Mouse (Mus musculus) midbrain, postnatal 0 days (tissue): Measurements from ENCODE around the gene Olfr90. TPM values are rescaled to one million over a fixed set of nuclear protein-coding genes. Genes with fewer than 3 reads are reported as not detected.
"Not testable (repeated sequence)": the region's sequence is repeated elsewhere in the genome, so short reads cannot be mapped to it uniquely, and the experiment has no call there.

Experiments used
- ATAC-seq: fragments of 200-750 bp; cut with Nextera tagmentation; 2 replicates; pipeline ENCODE4 v1.8.0; 2017; ENCODE audit warnings: moderate number of reproducible peaks, mild to moderate bottlenecking, moderate TSS enrichment, moderate library complexity; ENCODE audit not compliant: low FRiP score
- DNase-seq: peaks from one replicate; pipeline ENCODE4 v3.0.0-alpha.2; 2015; ENCODE audit warnings: low spot score
- H3K27ac ChIP-seq: fragments of 300-500 bp; sonication (generic); 2 replicates; pipeline ENCODE4 v1.5.1; 2014; ENCODE audit warnings: low read depth, mild to moderate bottlenecking, low read length, mixed read lengths
- H3K27me3 ChIP-seq: fragments of 300-500 bp; sonication (generic); 2 replicates; pipeline ENCODE4 v1.6.1; 2014; ENCODE audit warnings: low read length, control low read depth, mixed read lengths; ENCODE audit not compliant: insufficient read depth
- H3K36me3 ChIP-seq: fragments of 300-500 bp; sonication (generic); 2 replicates; pipeline ENCODE4 v1.6.1; 2014; ENCODE audit warnings: low read length, control low read depth, mixed read lengths; ENCODE audit not compliant: insufficient read depth
- H3K4me1 ChIP-seq: fragments of 300-500 bp; sonication (generic); 2 replicates; pipeline ENCODE4 v1.6.1; 2014; ENCODE audit warnings: mild to moderate bottlenecking, control low read depth, antibody characterized with exemption, low read length, mixed read lengths; ENCODE audit not compliant: insufficient read depth
- H3K4me2 ChIP-seq: fragments of 300-500 bp; sonication (generic); 2 replicates; pipeline ENCODE4 v1.6.1; 2014; ENCODE audit warnings: low read depth, mild to moderate bottlenecking, low read length, mixed read lengths; ENCODE audit not compliant: poor library complexity, severe bottlenecking
- H3K4me3 ChIP-seq: fragments of 300-500 bp; sonication (generic); 2 replicates; pipeline ENCODE4 v1.5.1; 2014; ENCODE audit warnings: low read depth, mild to moderate bottlenecking, low read length, moderate library complexity
- H3K9ac ChIP-seq: fragments of 300-500 bp; sonication (generic); replicated peaks from 2 replicates; pipeline ENCODE4 v1.6.1; 2014; ENCODE audit warnings: mild to moderate bottlenecking, low read length, moderate library complexity, mixed read lengths; ENCODE audit not compliant: poor library complexity, severe bottlenecking
- H3K9me3 ChIP-seq: fragments of 300-500 bp; sonication (generic); 2 replicates; pipeline ENCODE4 v1.6.1; 2016; ENCODE audit warnings: low read length, control low read depth
- CTCF ChIP-seq: IDR thresholded peaks from 2 replicates; pipeline ENCODE4 v1.5.1; 2016; ENCODE audit warnings: antibody characterized with exemption, mild to moderate bottlenecking
- WGBS: fragments of 180-500 bp; shearing (Covaris S2); extraction: QIAGEN DNeasy Blood & Tissue Kit; methylation state at CpG from one replicate; pipeline ENCODE4 v1.1.7; 2014; 5-methylcytosine and 5-hydroxymethylcytosine counted together
- polyA plus RNA-seq: library from polyadenylated mRNA; unstranded; fragments of >200 nt; fragmentation: Nextera tagmentation; extraction: Ambion mirVana; gene quantifications from 2 replicates; pipeline ENCODE4 v1.2.1, GENCODE M21; 2015
- total RNA-seq: library from RNA; depleted of rRNA; stranded (reverse); fragments of >200 nt; gene quantifications from 2 replicates; pipeline ENCODE4 v1.2.3, GENCODE M21; 2014; rRNA removed

Gene Olfr90
- total RNA-seq (not detected in 2 replicates), polyA plus RNA-seq (not detected in 2 replicates)

DNA sequence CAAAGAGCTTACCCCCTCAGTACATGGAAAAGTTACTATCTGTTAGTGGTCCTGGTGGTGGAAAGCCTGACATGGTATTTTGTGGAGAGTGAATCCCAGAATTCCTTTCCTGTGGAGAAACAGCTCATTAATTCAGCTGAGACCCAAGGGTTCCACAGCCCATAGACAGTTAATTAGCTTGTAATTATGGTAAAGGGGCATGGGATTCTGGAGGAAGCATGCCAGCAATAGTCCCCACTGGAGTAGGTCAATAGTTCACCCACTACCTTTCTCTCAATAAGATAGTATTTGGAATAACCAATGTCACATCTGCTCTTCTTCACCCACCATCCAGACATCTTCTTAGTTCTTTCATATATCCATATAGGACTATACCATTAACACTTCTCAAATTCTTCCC, at the start of gene Olfr90:
Gene Olfr90, minus strand, starts transcription at position 101 of the 400 bp plus-strand sequence.
- ATAC-seq (no peak), DNase-seq (no peak)
- H3K9me3 ChIP-seq, result no peaks in the 10 kb centered on the region
- H3K4me1 ChIP-seq, result no peaks in the 10 kb centered on the region
- TF ChIP-seq CTCF, result no peak
- no peak within 1 kb of the TSS for H3K4me3 ChIP-seq
- no peak within 1 kb of the TSS for H3K9ac ChIP-seq
- H3K4me2 ChIP-seq, result no peak within 1 kb of the TSS
- H3K27me3 ChIP-seq, result no peaks in the 10 kb centered on the region
- H3K36me3 ChIP-seq, result no peaks in the 10 kb centered on the region
- no peak within 1 kb of the TSS for H3K27ac ChIP-seq

- not testable (repeated sequence) for H3K27ac ChIP-seq, H3K4me1 ChIP-seq, H3K4me3 ChIP-seq, DNase-seq, H3K36me3 ChIP-seq, H3K9me3 ChIP-seq, H3K9ac ChIP-seq, H3K27me3 ChIP-seq, ATAC-seq, H3K4me2 ChIP-seq
- 69% methylated on average over 4 of the region's 4 CpGs for WGBS
Measured at GRCm38 (mm10) chr17:37131366-37131765, 43.1 kb upstream of the Olfr90 start.

- WGBS, result 89% methylated on average over 2 of the region's 2 CpGs
- no peaks in the 10 kb centered on the region for H3K9me3 ChIP-seq
- DNase-seq, result no peak
- no peak within 1 kb of the TSS for H3K4me3 ChIP-seq
- no peaks in the 10 kb centered on the region for H3K4me1 ChIP-seq
- no peak within 1 kb of the TSS for H3K4me2 ChIP-seq
- H3K27me3 ChIP-seq, result no peaks in the 10 kb centered on the region
- no peak for ATAC-seq
- no peak for TF ChIP-seq CTCF
- no peak within 1 kb of the TSS for H3K9ac ChIP-seq
- H3K36me3 ChIP-seq, result no peaks in the 10 kb centered on the region
- no peak within 1 kb of the TSS for H3K27ac ChIP-seq
Measured at GRCm38 (mm10) chr17:37119988-37120387, 31.7 kb upstream of the Olfr90 start, which contains the start of gene Olfr92. Olfr92 (minus strand) TSS chr17:37120088.

DNA sequence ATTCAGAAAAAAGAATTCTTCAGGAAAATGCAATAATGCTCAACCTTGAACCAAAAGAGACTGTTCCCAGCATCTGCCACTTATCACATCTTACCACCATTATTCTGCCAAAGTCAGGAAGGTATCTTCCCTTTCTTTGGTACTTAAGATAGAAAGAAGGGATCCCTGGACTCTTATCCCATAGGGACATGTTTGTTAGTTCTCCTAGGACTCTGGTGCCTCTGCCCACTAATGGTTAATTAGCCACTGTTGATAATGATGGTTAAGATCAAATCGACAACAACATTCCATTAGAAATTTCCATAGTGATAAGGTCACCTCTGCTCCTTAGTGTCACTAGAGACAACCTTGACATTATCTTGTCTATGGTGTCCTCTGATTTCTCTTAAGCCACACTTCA, 9.9 kb upstream of the Olfr90 start, which contains the start of gene Olfr91:
Gene Olfr91, minus strand, starts transcription at position 101 of the 400 bp plus-strand sequence.
- H3K9me3 ChIP-seq, result no peaks in the 10 kb centered on the region
- no peaks in the 10 kb centered on the region for H3K4me1 ChIP-seq
- no peak within 1 kb of the TSS for H3K4me3 ChIP-seq
- no peak within 1 kb of the TSS for H3K4me2 ChIP-seq
- WGBS, result 95% methylated on average over 1 of the region's 1 CpGs
- H3K27me3 ChIP-seq, result no peaks in the 10 kb centered on the region
- no peak within 1 kb of the TSS for H3K27ac ChIP-seq
- no peaks in the 10 kb centered on the region for H3K36me3 ChIP-seq
- TF ChIP-seq CTCF, result no peak
- ATAC-seq (no peak), DNase-seq (no peak)
- H3K9ac ChIP-seq, result no peak within 1 kb of the TSS

GRCm38 (mm10) chr17:37093289-37093688, 5.0 kb upstream of the Olfr90 start:
- 78% methylated on average over 5 of the region's 5 CpGs for WGBS
- no peak overlapping the region for H3K4me3 ChIP-seq
- ATAC-seq (no peak; the same call in 1 of the 2 replicates), DNase-seq (peak; percentile 35)
- H3K9ac ChIP-seq, result no peak overlapping the region
- no peaks in the 10 kb centered on the region for H3K36me3 ChIP-seq
- H3K27me3 ChIP-seq, result no peaks in the 10 kb centered on the region
- no peaks in the 10 kb centered on the region for H3K4me1 ChIP-seq
- TF ChIP-seq CTCF, result no peak
- no peaks in the 10 kb centered on the region for H3K9me3 ChIP-seq
- no peak overlapping the region for H3K27ac ChIP-seq
- no peak overlapping the region for H3K4me2 ChIP-seq

- Histone ChIP-seq H3K36me3 (no peaks in the 10 kb centered on the region), H3K4me2 (no peak overlapping the region), H3K9ac (no peak overlapping the region), H3K4me1 (no peaks in the 10 kb centered on the region), H3K27me3 (no peaks in the 10 kb centered on the region), H3K4me3 (no peak overlapping the region), H3K27ac (no peak overlapping the region), H3K9me3 (no peaks in the 10 kb centered on the region)
- no peak for TF ChIP-seq CTCF
- no peak for ATAC-seq
- WGBS, result 69% methylated on average over 1 of the region's 1 CpGs
- DNase-seq, result no peak
Measured at GRCm38 (mm10) chr17:37092198-37092597, 3.9 kb upstream of the Olfr90 start.
